Mouse (Mus musculus): ENCODE data around the gene Dock9.
A peak's percentile ranks its signal among the peaks of the same experiment; 100 is the strongest.

The Dock9 gene

DNA sequence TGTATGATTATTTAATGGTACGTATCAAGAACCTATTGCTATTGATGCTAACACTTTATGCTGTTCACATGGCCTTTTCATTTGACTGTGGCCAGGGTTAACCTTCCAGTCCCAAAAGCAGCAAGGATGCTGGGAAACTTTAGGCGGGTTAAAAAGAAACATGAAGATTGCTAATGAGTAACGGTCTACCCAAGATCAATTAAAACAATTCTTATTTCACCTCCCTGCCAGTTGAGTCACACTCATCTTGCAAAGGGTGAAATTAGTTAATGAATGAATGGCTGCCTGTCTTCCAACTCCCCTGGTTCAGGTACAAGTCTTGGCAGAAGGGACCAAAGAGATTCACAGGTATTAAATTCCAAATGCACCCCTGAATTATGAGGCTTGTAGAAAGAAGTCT is 175.8 kb downstream of the Dock9 start:
- DNase-seq (ENCODE audit: low read depth, low spot score) = no peak

DNA sequence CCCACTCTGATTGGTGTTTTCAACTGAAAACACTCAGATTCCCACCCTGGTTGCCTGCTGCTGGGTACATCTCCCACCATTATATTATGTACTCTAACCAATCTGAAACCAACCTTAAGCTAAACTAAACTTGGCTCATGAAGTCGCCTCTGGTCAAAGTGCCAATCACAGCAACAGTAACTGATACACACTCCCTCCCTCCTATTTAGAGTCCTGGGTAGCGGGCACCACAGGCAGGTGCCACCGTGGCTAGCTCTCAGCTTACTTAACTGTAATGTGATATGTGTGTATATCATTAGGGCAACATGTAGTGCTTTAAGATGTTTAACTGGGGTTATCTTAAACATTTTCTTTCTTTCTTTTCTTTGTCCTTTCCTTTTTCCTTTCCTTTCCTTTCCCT is 177.1 kb downstream of the Dock9 start:
- DNase-seq (ENCODE audit: low read depth, low spot score) = no peak

DNA sequence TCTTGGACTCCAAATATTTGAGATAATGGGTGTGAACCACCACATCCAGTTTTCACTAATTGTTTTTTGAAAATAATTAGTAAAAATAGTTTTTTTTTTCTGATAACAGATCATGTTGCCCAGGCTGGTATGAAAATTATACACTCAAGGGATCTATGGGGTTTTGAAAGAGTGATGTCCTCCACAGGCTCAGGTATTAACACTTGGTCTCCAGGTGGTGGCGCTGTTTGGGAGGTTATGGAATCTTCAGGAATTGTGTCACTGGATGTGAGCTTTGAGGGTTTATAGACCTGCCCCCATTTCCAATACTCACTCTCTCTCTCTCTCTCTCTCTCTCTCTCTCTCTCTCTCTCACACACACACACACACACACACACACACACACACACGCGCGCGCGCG is 177.5 kb downstream of the Dock9 start:
- no peak for DNase-seq (ENCODE audit: low read depth, low spot score)

DNA sequence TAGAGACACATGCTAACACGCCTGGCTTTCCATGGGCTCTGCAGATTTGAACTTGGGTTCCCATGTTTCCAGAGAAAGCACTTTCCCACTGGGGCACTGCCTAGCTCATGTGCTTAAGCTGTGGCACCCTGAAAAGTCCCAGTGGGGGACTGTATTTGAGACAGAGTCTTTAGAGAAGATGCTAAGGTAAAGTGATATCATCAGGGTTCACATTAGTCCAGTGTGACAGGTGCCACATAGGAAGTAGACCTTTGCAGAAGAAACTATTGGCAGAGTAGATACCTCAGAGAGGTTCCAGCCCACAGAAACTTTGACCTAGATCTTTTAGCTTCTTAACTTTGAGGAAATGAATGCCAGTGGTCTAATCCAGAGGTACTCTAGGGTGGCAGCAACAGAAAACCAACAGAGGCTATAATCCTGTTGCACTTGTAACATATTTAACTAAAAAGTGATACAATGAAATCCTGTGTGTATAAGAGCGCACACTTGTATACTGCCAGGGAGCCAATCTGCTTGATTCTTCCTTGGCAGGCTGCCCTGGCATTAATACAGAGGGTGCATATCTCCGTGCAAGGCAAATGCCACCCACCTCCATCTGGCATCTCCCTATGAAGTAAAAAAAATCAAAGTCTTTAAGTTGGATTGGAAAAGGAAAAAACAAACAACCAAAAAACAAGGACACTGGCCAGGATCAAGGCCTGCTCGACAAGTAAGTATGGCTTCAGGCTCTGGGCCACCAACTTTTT is 179.8 kb downstream of the Dock9 start:
- no peak for DNase-seq (ENCODE audit: low read depth, low spot score)

DNA sequence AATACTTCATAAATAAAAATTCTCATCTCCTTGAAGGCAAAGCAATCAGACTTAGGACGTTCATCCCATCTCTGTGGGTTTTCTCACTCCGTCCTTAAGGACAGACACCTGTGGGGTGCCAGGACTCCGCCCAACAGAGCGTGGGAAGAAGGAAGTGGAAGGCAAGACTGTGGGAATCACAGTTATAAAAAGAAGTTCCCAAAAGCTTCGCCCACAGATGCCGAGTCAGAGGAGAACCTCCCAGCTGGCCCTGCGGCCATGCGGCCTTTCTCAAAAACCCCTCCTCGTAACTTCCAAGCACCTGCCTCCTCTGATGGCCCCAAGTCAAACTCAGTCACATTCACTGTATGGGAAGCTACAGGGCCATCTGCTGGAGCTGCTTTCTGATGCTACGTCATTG is 182.2 kb downstream of the Dock9 start:
- DNase-seq (ENCODE audit: low read depth, low spot score) = no peak

DNA sequence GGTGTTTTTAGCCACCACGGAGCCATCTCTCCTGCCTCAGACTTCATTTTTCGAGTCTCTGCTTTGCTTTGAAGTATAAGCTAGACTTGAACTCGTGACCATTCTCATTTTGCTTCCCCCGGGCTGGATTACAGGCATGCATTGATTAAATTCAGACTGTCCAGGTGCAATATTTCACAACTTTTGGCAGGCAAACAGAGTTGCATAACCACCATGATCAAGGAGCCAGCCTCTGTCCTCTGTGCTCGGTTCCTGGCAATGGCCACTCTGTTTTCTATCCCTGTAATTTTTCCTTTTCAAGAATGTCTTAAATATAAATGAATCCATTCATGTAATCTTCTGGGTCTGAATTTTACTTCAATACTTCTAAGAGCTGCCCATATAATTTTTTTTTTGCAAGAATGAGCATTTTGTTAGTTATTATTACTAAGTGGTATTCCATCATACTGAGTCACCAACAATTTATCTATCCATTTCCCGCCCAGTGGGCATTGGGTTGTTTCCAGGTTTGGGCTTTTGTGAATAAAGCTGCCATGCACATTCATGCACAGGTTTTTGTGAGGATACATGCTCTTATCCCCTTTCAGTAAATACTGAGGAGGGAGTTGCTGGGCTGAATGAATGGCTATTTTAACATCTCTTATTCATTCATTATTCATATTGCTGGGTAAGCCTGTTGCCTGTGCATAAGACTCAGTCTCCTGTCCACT is 183.0 kb downstream of the Dock9 start:
- no peak for DNase-seq (ENCODE audit: low read depth, low spot score)

DNA sequence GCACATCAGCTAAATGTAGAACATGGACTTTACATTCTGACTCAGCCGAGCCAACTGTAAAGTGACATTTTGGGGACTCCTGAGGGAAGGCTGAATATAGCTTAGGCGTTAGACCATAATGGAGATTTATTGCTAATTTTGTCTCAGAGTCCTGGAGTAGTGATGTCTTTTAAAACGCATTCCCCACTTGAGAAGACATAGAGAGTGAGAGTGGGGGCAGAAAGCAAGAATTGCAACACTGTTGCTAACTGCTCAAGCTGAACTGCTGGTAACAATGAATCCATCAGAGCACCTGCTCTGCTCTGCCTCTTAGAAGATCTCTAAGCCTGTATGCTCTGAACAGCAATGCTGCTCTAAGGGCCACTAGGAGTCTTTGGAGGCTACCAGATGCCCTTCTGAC is 184.1 kb downstream of the Dock9 start:
- DNase-seq (ENCODE audit: low read depth, low spot score) = no peak

DNA sequence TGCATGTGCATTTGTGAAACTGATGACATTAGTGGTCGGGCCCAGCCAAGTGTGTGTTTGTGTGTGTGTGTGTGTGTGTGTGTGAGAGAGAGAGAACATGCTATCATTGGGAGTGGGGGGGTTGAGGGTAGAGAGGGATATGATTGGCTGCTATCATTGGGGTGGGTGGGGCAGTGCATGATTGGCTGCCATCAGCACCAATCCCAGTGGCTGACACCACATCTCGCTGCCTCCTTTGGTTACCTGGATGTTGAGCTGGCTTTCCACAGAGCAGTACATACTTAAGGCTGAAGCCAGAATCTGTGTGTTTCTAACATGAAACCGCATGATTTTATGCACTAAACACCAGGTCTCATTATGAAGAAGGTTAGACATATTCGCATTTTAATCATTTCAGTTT is 184.7 kb downstream of the Dock9 start:
- DNase-seq (ENCODE audit: low read depth, low spot score) = no peak

DNA sequence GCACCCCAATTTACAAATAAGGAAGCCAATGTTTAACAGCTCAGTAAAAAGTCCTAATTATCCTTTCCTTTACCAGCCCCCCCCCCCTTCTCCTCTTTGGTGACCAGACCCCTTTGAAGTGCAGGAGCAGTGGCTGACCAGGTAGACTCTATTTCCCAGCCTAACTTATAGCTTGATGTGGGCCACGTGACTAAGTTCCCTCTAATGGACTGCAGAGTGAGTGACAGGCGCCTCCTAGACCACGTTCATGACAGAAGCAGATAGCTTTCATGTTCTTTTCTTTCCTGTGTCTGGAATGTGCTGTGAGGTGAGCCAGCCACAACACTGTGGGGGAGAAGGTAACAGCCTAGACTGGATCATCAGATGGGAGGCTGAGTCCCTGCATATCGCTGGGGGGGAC is 186.1 kb downstream of the Dock9 start:
- no peak for DNase-seq (ENCODE audit: low read depth, low spot score)

DNA sequence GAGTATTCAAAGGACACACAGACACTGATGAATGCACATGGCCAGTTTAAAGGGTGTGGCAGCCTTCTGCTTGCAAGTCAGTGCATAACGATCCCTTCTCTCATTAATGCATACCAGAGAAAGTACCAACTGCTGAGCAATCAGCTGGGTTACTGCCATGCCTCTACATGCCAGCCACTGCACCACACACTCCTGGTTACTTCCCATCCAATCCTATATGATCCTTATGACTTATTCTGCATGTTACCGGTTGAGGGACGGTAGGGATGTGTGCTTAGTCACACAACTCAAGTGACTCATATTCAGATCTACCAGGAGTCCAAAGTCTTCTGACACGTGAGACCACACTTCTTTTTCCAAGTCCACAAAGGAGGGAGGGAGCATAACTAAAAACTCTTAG is 186.5 kb downstream of the Dock9 start:
- no peak for DNase-seq (ENCODE audit: low read depth, low spot score)

DNA sequence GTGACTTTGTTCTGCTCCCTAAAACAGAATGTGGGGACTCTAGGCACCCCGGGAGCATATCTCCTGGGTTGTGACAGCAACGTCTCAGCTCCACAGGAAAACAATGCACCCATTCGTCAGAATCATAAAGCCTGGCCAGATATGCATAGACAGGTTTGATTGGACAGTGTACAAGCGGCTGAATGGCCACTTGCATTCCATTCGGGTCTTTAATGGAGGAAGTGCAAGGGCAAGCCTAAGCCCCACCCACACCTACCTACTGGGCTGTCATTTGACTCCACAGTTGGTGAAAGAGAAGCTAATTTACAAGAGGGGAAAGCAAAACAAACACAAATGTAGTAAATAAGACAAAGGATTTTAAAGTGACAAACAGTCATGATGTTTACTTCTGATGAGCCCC is 189.1 kb downstream of the Dock9 start:
- peak; percentile 65 for DNase-seq (ENCODE audit: low read depth, low spot score)

DNA sequence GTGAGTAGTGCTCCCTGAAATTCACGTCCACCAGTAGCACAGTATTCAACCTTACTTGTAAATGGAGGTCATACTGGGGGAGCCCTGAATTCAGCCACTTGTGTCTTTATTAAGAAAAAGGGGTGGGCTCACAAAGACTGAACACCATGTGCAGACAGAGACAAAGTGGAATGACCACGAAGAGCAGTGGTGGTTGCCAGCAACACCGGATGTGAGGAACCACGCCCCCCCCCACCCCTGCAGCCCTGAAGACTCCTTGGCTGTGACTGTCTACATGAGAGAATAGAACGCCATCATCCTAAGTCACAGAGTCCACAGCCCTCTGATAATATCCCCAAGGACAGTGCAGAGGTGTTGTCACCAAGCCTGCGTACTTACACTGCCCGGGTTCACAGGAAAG is 191.2 kb downstream of the Dock9 start:
- DNase-seq (ENCODE audit: low read depth, low spot score) = no peak

DNA sequence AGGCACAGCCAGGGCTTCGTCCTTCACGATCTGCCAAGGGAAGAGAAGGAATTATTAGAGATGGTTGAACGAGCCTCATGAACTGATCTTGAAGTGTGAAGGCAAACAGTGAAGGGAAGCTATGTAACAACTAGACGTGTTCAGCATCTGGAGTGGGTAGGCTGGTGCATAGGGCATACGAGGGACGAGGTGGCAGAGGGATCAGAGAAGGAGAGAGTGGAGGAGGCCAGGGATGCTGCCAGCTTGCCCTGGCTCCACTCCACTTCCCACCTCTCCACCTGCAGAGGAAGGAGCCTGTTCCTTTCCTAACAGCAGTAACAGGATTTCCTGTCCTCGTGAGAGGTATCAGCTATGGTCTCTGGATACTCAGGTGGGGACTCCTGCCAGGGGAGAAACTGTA is 192.4 kb downstream of the Dock9 start:
- DNase-seq (ENCODE audit: low read depth, low spot score) = no peak

DNA sequence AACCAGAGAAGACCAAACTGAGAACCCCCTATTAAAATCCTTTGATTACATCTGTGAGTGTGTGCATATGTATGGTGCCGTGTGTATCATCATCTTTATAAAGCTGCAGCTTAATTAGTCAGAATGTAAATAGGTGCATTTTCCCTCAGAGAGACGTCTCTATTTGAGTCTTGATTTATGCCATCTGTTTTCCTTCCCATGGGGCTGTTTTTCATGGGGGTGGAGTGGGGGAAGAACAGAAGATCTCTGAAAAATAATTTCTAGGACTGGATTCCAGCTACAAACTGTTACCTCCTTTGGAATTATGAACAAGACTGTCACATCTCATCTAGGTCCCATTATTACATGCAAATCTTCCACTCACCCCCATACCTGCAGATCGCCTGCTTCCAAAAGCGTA is 193.1 kb downstream of the Dock9 start:
- DNase-seq (ENCODE audit: low read depth, low spot score) = no peak

DNA sequence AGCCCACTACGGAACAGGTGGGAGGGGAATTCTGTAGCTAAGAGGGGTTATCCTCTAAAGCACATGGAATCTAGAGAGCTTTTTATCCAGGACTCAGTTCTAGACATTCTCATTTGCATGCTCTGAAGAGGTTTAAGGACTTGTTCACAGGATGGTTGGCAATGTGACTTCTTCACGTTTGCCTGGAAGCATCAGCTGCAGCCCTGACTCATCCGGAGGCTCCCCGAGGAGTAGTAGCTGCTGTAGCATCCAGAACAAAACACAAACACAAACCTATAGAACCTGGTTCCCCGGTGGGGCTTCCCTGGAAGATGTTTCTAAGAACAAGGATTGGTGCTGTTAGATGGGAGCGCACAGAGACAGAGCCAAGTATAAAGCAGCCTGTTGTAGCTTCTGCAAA is 195.0 kb downstream of the Dock9 start:
- no peak for DNase-seq (ENCODE audit: low read depth, low spot score)

DNA sequence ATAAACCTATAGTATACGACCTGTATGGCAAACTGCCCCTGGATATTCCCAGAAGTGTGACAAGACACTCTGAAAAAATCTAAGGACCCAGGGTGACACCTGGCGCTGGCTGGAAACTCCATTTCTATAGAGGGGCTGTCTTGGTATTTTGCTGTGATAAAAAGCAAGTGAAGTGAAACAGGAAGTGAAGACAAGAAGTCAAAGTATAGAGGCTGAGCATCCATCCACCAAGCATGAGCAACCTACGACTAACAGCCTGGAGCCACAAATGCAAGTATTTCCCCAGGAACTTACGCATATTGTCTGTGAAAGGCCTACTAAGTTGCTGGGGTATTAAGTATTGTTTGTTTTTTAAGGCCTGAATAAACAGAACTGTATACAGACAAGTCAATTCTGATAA is 197.1 kb downstream of the Dock9 start:
- DNase-seq (ENCODE audit: low read depth, low spot score) = no peak

DNA sequence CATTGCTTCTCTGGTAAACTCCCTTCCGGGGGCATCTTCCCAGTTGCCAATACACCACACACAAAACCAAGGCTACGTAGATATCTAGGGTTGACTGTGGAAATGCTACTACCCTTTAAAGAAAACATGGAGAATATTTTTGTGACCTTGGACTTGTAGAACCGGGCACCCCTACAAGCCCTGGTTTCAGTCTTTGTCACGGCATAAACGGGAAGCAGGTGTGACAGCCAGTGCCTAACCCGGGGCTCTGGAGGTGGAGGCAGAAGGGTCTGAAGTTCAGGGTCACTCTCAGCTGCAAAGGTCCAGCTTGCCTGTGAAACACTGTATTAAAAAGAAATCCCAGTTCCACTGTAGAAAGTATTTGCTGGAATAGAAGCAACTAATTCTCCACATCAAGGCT is 200.6 kb downstream of the Dock9 start:
- DNase-seq (ENCODE audit: low read depth, low spot score) = no peak

DNA sequence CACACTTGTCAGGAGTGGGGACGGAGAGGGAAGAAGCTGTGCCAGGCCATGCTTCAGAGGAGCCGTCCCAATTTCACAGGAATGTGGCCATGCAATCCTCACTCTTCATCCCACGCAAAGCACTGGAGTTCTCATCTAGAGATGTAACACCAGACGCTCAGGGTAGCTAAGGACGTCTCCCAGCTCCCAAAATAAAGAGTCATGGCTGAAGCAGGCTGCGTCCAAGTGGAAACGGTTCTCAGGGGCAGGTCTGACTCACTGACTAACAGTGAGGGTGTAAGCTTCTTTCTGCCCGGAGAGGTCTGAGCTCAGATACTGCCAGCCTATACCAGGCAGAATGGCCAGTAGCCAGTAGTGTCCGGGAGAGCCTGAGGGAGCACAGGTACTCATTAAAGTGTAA is 201.0 kb downstream of the Dock9 start:
- no peak for DNase-seq (ENCODE audit: low read depth, low spot score)

DNA sequence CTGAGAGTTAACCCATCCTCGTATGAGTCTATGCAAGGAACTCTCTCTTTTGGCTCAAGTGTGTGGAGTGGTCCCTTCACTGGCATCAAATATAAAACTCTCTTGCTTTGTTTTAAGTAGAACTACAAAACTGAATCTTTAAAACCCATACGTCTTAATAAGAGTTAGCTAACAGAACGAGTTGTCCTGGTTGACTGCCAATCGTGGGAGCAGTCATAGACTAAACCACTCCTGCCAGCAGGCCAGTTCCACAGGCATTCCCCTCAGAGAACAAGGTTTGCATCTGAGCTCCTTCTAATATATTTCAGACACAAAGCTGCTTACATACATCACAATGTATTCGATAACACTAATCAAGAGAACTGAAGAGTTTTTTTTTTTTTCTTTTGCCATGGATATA is 203.0 kb downstream of the Dock9 start:
- no peak for DNase-seq (ENCODE audit: low read depth, low spot score)

DNA sequence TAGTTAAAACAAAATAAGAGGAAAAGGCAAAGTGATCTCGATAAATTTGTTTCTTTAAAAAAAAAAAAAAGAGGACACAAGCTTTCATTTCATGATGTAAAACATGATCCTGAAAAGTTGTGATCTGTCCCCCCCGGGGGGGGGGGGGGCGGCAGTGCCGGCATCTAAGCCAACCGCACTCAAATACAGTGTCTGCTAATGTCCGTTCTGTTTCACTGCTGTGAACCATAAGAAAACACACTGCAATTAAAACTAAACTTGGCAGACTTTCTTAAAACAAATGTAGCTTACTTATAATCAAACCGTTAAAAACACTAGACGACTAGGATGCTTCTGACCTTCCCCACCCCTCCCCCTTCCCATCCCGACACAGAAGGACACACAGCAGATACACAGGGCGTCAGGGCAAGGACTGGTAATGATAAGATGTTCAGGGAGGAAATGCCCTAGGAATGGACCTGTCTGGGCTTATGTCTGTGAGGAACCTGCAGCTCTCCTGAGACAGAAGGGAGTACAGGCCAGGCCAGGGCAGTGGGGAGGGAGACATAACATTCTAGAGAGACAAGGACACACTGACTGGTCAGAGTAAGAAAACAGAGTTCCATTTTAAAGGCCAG is 204.2 kb downstream of the Dock9 start:
- DNase-seq (ENCODE audit: low read depth, low spot score) = no peak

DNA sequence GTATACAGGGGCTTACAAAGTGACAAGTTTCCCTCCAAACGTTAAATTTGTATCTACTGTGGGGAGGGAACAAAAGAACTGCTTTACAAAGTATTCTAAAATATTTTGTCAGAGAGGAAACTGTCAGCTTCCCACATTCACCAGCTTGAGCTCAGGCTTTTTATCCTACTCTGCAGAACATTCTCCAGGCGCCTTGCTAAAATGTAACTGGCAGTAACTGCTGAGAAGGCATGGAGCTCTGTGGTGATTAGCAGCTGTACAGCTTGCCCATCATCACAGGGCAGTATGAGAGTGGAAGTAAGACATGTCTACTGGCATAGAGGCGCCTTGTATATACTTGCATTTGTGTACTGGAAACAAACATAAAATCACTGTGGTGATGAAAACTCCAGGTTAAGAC is 204.7 kb downstream of the Dock9 start:
- no peak for DNase-seq (ENCODE audit: low read depth, low spot score)

DNA sequence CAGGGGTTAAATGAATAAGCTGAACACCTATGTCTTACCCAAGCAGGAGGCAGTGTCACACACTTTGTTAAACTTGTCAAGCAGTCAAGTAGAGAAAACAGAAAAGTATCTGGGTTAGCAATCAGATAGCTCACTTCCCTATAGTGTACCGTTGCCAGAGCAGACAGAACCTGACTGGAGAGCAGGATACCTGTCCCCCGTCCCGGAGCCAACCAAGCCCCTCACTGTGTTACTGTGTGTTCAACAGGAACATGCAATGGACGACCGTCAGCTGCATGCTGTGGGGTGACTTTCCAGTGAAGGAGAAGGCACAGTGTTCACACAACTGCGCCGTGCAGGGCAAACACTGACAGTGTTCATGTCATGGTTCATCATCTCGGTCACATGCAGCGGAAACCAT is 205.3 kb downstream of the Dock9 start:
- no peak for DNase-seq (ENCODE audit: low read depth, low spot score)

DNA sequence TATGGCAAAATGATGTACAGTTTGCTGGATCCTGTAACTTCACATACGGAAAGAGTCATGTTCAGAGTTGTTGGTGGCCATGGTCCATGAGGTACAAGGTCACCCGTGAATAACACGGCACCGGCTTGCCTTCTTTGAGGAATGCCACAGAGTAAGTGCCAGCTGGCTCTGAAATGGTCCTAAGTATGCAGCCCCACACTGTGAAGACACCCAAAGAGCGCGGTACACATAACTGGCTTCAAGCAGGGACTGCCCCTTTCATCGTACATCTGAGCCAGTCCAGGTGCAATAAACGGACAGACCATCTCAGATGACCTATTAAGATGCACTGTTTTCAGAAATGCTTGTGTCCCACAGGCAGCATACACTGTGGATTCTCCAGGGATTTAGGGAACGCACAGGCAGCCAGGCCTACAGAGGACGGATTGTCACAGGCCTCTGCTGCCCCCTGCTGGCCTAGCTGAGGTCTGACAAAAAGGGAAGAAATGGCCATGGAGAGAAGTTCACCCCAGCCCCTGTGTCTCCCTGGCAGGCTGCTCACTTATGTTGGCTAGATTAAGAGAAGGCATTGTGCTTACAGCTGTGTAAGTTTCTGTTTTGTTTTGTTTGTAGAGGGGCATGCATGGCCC is 208.4 kb downstream of the Dock9 start:
- DNase-seq (ENCODE audit: low read depth, low spot score) = peak; percentile 73
